Mouse (Mus musculus) liver, embryonic 15.5 days (tissue): Measurements from ENCODE around the gene Il18. TPM values are rescaled to one million over a fixed set of nuclear protein-coding genes. Genes with fewer than 3 reads are reported as not detected.
"Not testable (repeated sequence)": the region's sequence is repeated elsewhere in the genome, so short reads cannot be mapped to it uniquely, and the experiment has no call there.

Source experiments
- ATAC-seq: fragments of 200-750 bp; cut with Nextera tagmentation; 2 replicates; pipeline ENCODE4 v1.8.0; 2017; ENCODE audit warnings: moderate number of reproducible peaks, mild to moderate bottlenecking, moderate library complexity; ENCODE audit not compliant: insufficient read depth
- H3K27ac ChIP-seq: fragments of 300-500 bp; sonication (generic); replicated peaks from 2 replicates; pipeline ENCODE4 v1.5.1; 2015; ENCODE audit warnings: mild to moderate bottlenecking, inconsistent platforms
- H3K27me3 ChIP-seq: fragments of 300-500 bp; sonication (generic); 2 replicates; pipeline ENCODE4 v1.6.1; 2015; ENCODE audit warnings: mild to moderate bottlenecking, inconsistent platforms
- H3K36me3 ChIP-seq: fragments of 300-500 bp; sonication (generic); replicated peaks from 2 replicates; pipeline ENCODE4 v1.6.1; 2015; ENCODE audit warnings: moderate library complexity, mild to moderate bottlenecking, inconsistent platforms
- H3K4me1 ChIP-seq: fragments of 300-500 bp; sonication (generic); replicated peaks from 2 replicates; pipeline ENCODE4 v1.6.1; 2015; ENCODE audit warnings: inconsistent platforms
- H3K4me2 ChIP-seq: fragments of 300-500 bp; sonication (generic); 2 replicates; pipeline ENCODE4 v1.6.1; 2015; ENCODE audit warnings: moderate library complexity, mild to moderate bottlenecking, inconsistent platforms
- H3K4me3 ChIP-seq: fragments of 300-500 bp; sonication (generic); replicated peaks from 2 replicates; pipeline ENCODE4 v1.5.1; 2015; ENCODE audit warnings: mild to moderate bottlenecking, inconsistent platforms
- H3K9ac ChIP-seq: fragments of 300-500 bp; sonication (generic); 2 replicates; pipeline ENCODE4 v1.6.1; 2015; ENCODE audit warnings: moderate library complexity, mild to moderate bottlenecking, inconsistent platforms
- H3K9me3 ChIP-seq: fragments of 300-500 bp; sonication (generic); replicated peaks from 2 replicates; pipeline ENCODE4 v1.6.1; 2016; ENCODE audit warnings: inconsistent platforms
- WGBS: fragments of 180-500 bp; shearing (Covaris S2); methylation state at CpG from one replicate; pipeline ENCODE4 v1.1.7; 2015; ENCODE audit warnings: mixed read lengths; ENCODE audit not compliant: insufficient replicate concordance; 5-methylcytosine and 5-hydroxymethylcytosine counted together
- polyA plus RNA-seq: library from polyadenylated mRNA; unstranded; fragments of >200 nt; fragmentation: Nextera tagmentation; extraction: Ambion mirVana; gene quantifications from 2 replicates; pipeline ENCODE4 v1.2.1, GENCODE M21; 2015

Il18 gene
- polyA plus RNA-seq, 1 experiment from 2014 or later: 11.1 TPM

DNA sequence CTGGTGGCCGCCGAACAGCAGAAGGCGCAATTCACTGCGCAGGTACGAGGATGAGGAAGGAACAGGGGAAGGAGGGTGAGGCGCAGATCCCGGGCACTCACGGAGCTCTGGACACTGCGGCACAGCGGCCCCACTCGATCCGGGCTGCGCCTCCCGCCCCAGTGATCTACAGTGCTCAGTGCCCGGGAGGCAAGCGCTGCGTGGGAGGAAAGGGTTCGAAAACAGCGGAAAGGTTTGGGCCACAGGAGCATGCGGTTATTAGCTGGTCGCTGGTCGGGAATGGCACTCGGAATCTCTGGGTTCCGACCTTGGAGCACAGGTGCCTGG, 49.3 kb downstream of the Il18 start:
- peak; percentile 76 for ATAC-seq
- under 1% methylated on average over 24 of the region's 24 CpGs for WGBS
- peak overlapping the region; percentile 94 for H3K9ac ChIP-seq

DNA sequence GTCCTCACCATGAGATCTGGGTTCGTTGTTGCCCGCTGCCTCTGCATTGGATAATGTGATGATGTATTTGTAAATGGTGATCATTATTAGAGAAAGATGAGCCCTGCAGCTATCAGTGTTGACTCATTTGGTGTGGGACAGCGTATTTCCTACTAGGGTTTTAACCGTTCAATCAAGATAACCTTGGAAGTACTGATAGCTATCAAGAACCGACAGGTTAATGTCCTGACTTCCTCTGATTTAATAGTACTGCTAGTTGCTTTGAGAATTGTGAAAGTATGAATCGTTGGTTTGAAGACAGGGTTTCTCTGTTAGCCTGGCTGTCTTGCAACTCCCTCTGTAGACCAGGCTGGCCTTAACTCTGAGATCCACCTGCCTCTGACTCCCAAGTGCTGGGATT, 49.7 kb downstream of the Il18 start:
- peak overlapping the region; percentile 75 for H3K4me2 ChIP-seq
- 1% methylated on average over 6 of the region's 6 CpGs for WGBS
- peaks cover 47% of the 10 kb centered on the region for H3K4me1 ChIP-seq
- peaks cover 53% of the 10 kb centered on the region for H3K36me3 ChIP-seq
- H3K27me3 ChIP-seq: no peaks in the 10 kb centered on the region
- no peak; the same call in 1 of the 2 replicates for ATAC-seq
- peak overlapping the region; percentile 89 for H3K27ac ChIP-seq
- peak overlapping the region; percentile 94 for H3K9ac ChIP-seq
- H3K9me3 ChIP-seq: no peaks in the 10 kb centered on the region
- H3K4me3 ChIP-seq: peak overlapping the region; percentile 77

More for the DNA sequence above, 49.3 kb downstream of the Il18 start:
- H3K9me3 ChIP-seq: no peaks in the 10 kb centered on the region
- peaks cover 54% of the 10 kb centered on the region for H3K36me3 ChIP-seq
- H3K4me2 ChIP-seq: peak overlapping the region; percentile 75
- peaks cover 47% of the 10 kb centered on the region for H3K4me1 ChIP-seq
- H3K27ac ChIP-seq: peak overlapping the region; percentile 89
- H3K4me3 ChIP-seq: peak overlapping the region; percentile 77
- no peaks in the 10 kb centered on the region for H3K27me3 ChIP-seq

DNA sequence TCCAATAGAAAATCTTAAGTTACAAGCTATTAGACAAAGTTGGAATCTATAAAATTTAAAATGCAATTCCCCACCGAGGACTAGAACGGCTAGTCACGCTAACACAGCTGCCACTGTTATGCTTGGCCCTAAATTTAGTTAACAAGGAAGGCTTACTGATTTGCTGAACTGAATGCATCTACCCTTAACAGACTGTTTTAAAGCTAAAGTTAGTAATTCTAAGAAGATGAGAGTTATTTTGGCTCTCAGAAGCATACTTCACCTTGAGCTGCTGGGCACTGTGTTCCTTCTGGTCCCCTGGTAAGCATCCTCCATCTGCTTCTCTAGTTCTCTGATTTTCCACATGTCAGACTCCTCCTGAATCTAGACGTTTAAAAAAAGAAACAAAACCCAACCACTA, 57.5 kb downstream of the Il18 start:
- ATAC-seq: no peak
- Histone ChIP-seq H3K27ac (no peak overlapping the region), H3K4me3 (no peak overlapping the region), H3K9me3 (no peaks in the 10 kb centered on the region), H3K36me3 (peaks cover 68% of the 10 kb centered on the region), H3K27me3 (no peaks in the 10 kb centered on the region), H3K4me1 (peaks cover 12% of the 10 kb centered on the region), H3K9ac (no peak overlapping the region), H3K4me2 (no peak overlapping the region)
- WGBS: 73% methylated on average over 4 of the region's 4 CpGs

DNA sequence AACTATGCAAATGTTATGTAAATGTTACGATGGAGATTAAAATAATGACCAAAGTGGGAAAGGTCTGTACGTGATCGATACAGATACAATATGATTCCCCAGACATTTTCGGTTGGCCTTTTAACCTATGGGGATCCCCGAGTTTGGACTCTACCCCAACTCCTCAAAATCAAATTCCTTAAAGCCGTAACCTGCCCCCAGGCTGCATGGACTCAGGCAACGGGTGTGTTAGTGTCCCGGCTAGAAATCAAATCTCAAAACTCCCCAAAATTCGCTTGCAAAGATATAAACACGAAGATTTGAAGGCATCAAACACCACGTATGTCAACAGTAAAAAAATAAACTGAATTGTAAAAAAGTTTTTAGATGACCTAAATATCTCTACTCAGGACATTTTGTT, 61.5 kb downstream of the Il18 start:
- Histone ChIP-seq H3K4me1 (peaks cover 21% of the 10 kb centered on the region), H3K4me2 (peak overlapping the region; percentile 76), H3K9ac (peak overlapping the region; percentile 93), H3K36me3 (peaks cover 35% of the 10 kb centered on the region), H3K27ac (peak overlapping the region; percentile 94), H3K4me3 (peak overlapping the region; percentile 87), H3K9me3 (no peaks in the 10 kb centered on the region), H3K27me3 (no peaks in the 10 kb centered on the region)
- ATAC-seq: no peak
- WGBS: 28% methylated on average over 11 of the region's 11 CpGs

DNA sequence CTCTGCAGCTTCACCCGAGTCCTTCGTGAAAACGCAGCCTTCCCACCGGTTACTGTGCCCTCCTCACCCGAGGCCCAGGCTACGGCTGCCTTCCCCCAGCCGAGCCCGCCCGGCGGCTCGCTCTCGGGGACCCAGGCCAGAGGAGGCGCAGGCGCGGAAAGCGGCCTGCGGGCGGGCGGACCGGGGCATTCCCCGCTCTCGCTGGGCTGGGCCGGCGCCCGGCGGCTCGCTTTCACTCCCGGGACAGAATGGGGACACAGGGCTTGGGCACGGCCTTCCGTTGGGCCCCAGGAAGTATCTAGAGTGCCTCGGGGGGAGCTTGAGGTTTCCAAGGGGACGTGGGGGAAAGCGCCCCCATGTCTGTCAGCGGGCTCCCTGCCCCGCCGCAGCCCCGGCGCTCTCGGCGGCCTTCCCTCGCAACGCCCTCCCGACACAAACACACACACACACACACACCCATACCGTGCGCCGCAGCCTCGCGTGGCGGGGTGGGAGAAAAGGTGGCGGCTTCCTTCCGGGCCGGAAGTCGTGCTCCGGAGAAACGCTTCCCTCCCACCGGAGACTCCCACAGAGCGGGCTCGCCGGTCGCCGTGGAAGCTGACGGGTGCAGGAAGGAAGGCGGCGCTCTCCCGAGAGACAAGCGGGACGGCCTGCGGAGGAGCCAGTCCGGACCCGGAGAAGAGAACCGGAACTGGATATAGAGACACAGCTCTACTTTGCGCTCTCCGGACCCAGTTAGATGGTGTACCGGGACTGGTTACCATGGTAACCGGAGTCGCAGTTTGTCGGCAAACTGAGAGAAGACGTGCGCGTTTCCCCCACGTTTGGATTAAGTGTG, 62.4 kb downstream of the Il18 start, which contains the start of the genes Pih1d2 and Nkapd1:
Pih1d2 (plus strand) TSS at position 556 of the 838 bp plus-strand sequence.
Nkapd1 (minus strand) TSS at position 699 of the 838 bp plus-strand sequence.
- ATAC-seq: peak; percentile 91
- Histone ChIP-seq H3K4me2 (peak within 1 kb of the TSS; percentile 76), H3K36me3 (peaks cover 30% of the 10 kb centered on the region), H3K4me1 (peaks cover 21% of the 10 kb centered on the region), H3K27me3 (no peaks in the 10 kb centered on the region), H3K9ac (peak within 1 kb of the TSS; percentile 93), H3K27ac (peak within 1 kb of the TSS; percentile 94), H3K9me3 (no peaks in the 10 kb centered on the region), H3K4me3 (peak within 1 kb of the TSS; percentile 87)
- under 1% methylated on average over 81 of the region's 81 CpGs for WGBS

DNA sequence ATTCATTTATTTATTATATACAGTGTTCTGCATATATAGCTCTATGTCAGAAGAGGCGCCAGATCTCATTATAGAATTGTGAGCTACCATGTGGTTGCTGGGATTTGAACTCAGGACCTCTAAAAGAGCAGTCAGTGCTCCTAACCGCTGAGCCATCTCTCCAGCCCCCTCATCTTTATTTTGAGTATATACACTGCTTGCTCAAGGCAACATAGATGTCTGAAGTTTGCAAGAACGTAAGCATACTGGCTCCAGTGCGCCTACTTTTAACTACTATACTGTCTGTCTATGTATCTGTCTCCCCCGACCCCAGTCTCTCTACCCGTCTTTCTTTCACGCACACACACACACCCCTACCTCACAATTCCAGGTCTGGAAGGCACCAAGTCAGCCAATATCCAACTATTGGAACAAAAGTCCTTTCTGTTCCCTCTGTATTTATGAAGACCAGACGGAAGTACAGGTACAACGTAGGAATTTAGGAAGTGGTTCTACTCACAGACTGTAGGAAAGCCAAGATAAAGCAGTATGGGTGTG, 63.2 kb downstream of the Il18 start:
- Histone ChIP-seq H3K36me3 (peaks cover 22% of the 10 kb centered on the region), H3K4me1 (peaks cover 21% of the 10 kb centered on the region), H3K27ac (no peak overlapping the region), H3K9me3 (no peaks in the 10 kb centered on the region), H3K27me3 (no peaks in the 10 kb centered on the region), H3K4me3 (peak overlapping the region; percentile 87), H3K4me2 (peak overlapping the region; percentile 76), H3K9ac (no peak overlapping the region; the same call in 1 of the 2 replicates)
- no peak for ATAC-seq
- WGBS: 50% methylated on average over 9 of the region's 9 CpGs

DNA sequence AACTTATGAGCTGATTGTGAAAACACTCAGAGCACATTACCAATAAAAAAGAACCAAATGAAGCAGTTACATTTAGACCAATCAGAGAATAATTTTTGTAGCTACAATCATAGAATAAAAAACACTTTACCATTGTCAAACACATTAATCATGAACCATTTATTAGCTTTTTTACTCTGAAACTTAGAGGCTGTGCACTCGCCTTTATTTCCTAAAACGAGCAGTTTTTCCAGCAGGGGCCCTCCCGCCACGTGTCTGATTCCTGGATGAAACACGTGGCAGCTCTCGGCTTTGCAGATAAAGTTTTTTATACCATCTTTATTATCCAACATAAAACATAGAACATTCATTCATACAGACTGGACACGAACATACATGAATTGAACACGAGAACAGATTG, 76.3 kb downstream of the Il18 start:
- H3K36me3 ChIP-seq: peaks cover 17% of the 10 kb centered on the region
- 83% methylated on average over 6 of the region's 8 CpGs for WGBS
- H3K4me3 ChIP-seq: not testable (repeated sequence)

More for the DNA sequence above, 76.3 kb downstream of the Il18 start:
- H3K9me3 ChIP-seq, H3K9ac ChIP-seq, ATAC-seq, H3K27me3 ChIP-seq, H3K4me1 ChIP-seq, H3K4me2 ChIP-seq, H3K27ac ChIP-seq: not testable (repeated sequence)

Other genes starting within 250 kb of the Il18 start
- 250 and 272 TPM in 2 replicates for gene Rpl10-ps3, start 209.9 kb upstream of the Il18 start, polyA plus RNA-seq
- 0.17 and 0.35 TPM in 2 replicates for gene Plet1, start 60.3 kb upstream of the Il18 start, polyA plus RNA-seq
- 32.6 and 36.1 TPM in 2 replicates for gene Pts, start 26.1 kb upstream of the Il18 start, polyA plus RNA-seq
- gene Bco2, start 354 bp downstream of the Il18 start, polyA plus RNA-seq: 0.60 and 0.67 TPM in 2 replicates
- not detected in 2 replicates for gene Tex12, start 6.5 kb downstream of the Il18 start, polyA plus RNA-seq
- gene Sdhd, start 49.0 kb downstream of the Il18 start, polyA plus RNA-seq: 296 and 323 TPM in 2 replicates
- 130 and 158 TPM in 2 replicates for gene Timm8b, start 49.1 kb downstream of the Il18 start, polyA plus RNA-seq
- 0.75 and 1.0 TPM in 2 replicates for gene Pih1d2, start 62.5 kb downstream of the Il18 start, polyA plus RNA-seq
- 5.6 and 7.0 TPM in 2 replicates for gene Nkapd1, start 62.6 kb downstream of the Il18 start, polyA plus RNA-seq
- gene Dlat, start 105.0 kb downstream of the Il18 start, polyA plus RNA-seq: 23.2 and 24.6 TPM in 2 replicates
- gene Dixdc1, start 184.7 kb downstream of the Il18 start, polyA plus RNA-seq: 1.4 and 1.8 TPM in 2 replicates
- gene 2310030G06Rik, start 191.7 kb downstream of the Il18 start, polyA plus RNA-seq: 3.9 and 4.1 TPM in 2 replicates
- gene Cryab, start 196.5 kb downstream of the Il18 start, polyA plus RNA-seq: 9.9 and 15.2 TPM in 2 replicates
- gene Hspb2, start 197.5 kb downstream of the Il18 start, polyA plus RNA-seq: 2.1 and 3.5 TPM in 2 replicates
- gene Fdxacb1, start 213.4 kb downstream of the Il18 start, polyA plus RNA-seq: 8.5 and 10.3 TPM in 2 replicates
- gene Alg9, start 220.2 kb downstream of the Il18 start, polyA plus RNA-seq: 14.3 and 14.4 TPM in 2 replicates
- gene 1110032A03Rik, start 220.7 kb downstream of the Il18 start, polyA plus RNA-seq: 17.4 and 18.6 TPM in 2 replicates